Mouse (Mus musculus) adrenal gland (tissue): ENCODE measurements at regions not wholly inside any gene's neighbourhood (a gene's known extent, or its start where the extent isn't known, plus 50 kb on each side); places are given as distances from the start of the nearest gene placed in this dataset.

Experiments used
- intact Hi-C: fragments of 180-260 bp; cut with DNase I; formaldehyde crosslinking; loops from one replicate; pipeline ENCODE4 v1.15.1; 2025

- intact Hi-C loops, result loop anchor here (10.0 kb wide), 1 partner anchor 387 kb away; the partner anchor contains the start of gene Dkk2
Observed at GRCm38 (mm10) chr3:131698070-131698750, 133.6 kb downstream of the Papss1 start.

- intact Hi-C loops, result no loop called here
Observed at GRCm38 (mm10) chr3:131703134-131703533, 138.6 kb downstream of the Papss1 start.

GRCm38 (mm10) chr3:131713532-131713931, 149.0 kb downstream of the Papss1 start:
- intact Hi-C loops, result no loop called here

GRCm38 (mm10) chr3:131718761-131719160, 154.2 kb downstream of the Papss1 start:
- intact Hi-C loops, result no loop called here

- intact Hi-C loops, result no loop called here
Observed at GRCm38 (mm10) chr3:131728618-131729017, 164.1 kb downstream of the Papss1 start.

- intact Hi-C loops, result no loop called here
Observed at GRCm38 (mm10) chr3:131734226-131734625, 169.7 kb downstream of the Papss1 start.

- intact Hi-C loops, result no loop called here
Observed at GRCm38 (mm10) chr3:131737461-131737860, 172.9 kb downstream of the Papss1 start.

GRCm38 (mm10) chr3:131737953-131738598, 173.5 kb downstream of the Papss1 start:
- intact Hi-C loops, result no loop called here

- intact Hi-C loops, result no loop called here
Observed at GRCm38 (mm10) chr3:131755537-131755936, 191.0 kb downstream of the Papss1 start.

GRCm38 (mm10) chr3:131756126-131756525, 191.6 kb downstream of the Papss1 start:
- intact Hi-C loops, result no loop called here

- intact Hi-C loops, result no loop called here
Observed at GRCm38 (mm10) chr3:131769976-131770375, 205.4 kb downstream of the Papss1 start.

- intact Hi-C loops, result no loop called here
Observed at GRCm38 (mm10) chr3:131770486-131770885, 205.9 kb downstream of the Papss1 start.

- intact Hi-C loops, result no loop called here
Observed at GRCm38 (mm10) chr3:131771863-131772546, 207.4 kb downstream of the Papss1 start.

- intact Hi-C loops, result no loop called here
Observed at GRCm38 (mm10) chr3:131772593-131772992, 208.0 kb downstream of the Papss1 start.

GRCm38 (mm10) chr3:131775431-131775830, 210.9 kb downstream of the Papss1 start:
- intact Hi-C loops, result no loop called here

GRCm38 (mm10) chr3:131776650-131777049, 212.1 kb downstream of the Papss1 start:
- intact Hi-C loops, result no loop called here

- intact Hi-C loops, result no loop called here
Observed at GRCm38 (mm10) chr3:131779803-131780202, 215.2 kb downstream of the Papss1 start.

- intact Hi-C loops, result no loop called here
Observed at GRCm38 (mm10) chr3:131785524-131785923, 221.0 kb downstream of the Papss1 start.

GRCm38 (mm10) chr3:131788321-131788720, 223.8 kb downstream of the Papss1 start:
- intact Hi-C loops, result no loop called here

- intact Hi-C loops, result no loop called here
Observed at GRCm38 (mm10) chr3:131789177-131789576, 224.6 kb downstream of the Papss1 start.

- intact Hi-C loops, result no loop called here
Observed at GRCm38 (mm10) chr3:131794056-131794455, 229.5 kb downstream of the Papss1 start.
